Mouse (Mus musculus) neural tube, embryonic 12.5 days (tissue): Measurements from ENCODE around the gene Tas2r143. TPM values are rescaled to one million over a fixed set of nuclear protein-coding genes. Genes with fewer than 3 reads are reported as not detected.
A peak's percentile ranks its signal among the peaks of the same experiment; 100 is the strongest.

Experiments
- ATAC-seq: fragments of 200-750 bp; cut with Nextera tagmentation; 2 replicates; pipeline ENCODE4 v1.8.0; 2017; ENCODE audit warnings: low read depth, mild to moderate bottlenecking, moderate TSS enrichment, moderate library complexity; ENCODE audit not compliant: low FRiP score
- H3K27ac ChIP-seq: fragments of 300-500 bp; sonication (generic); 2 replicates; pipeline ENCODE4 v1.5.1; 2016
- H3K27me3 ChIP-seq: fragments of 300-500 bp; sonication (generic); replicated peaks from 2 replicates; pipeline ENCODE4 v1.6.1; 2016; ENCODE audit warnings: mild to moderate bottlenecking
- H3K36me3 ChIP-seq: fragments of 300-500 bp; sonication (generic); 2 replicates; pipeline ENCODE4 v1.6.1; 2016; ENCODE audit warnings: mild to moderate bottlenecking
- H3K4me1 ChIP-seq: fragments of 300-500 bp; sonication (generic); 2 replicates; pipeline ENCODE4 v1.6.1; 2016
- H3K4me2 ChIP-seq: fragments of 300-500 bp; sonication (generic); replicated peaks from 2 replicates; pipeline ENCODE4 v1.6.1; 2016; ENCODE audit warnings: mild to moderate bottlenecking
- H3K4me3 ChIP-seq: fragments of 300-500 bp; sonication (generic); 2 replicates; pipeline ENCODE4 v1.5.1; 2016
- H3K9ac ChIP-seq: fragments of 300-500 bp; sonication (generic); 2 replicates; pipeline ENCODE4 v1.6.1; 2016; ENCODE audit warnings: mild to moderate bottlenecking
- H3K9me3 ChIP-seq: fragments of 300-500 bp; sonication (generic); 2 replicates; pipeline ENCODE4 v1.6.1; 2016; ENCODE audit warnings: mild to moderate bottlenecking
- whole genome bisulfite sequencing: fragments of 180-500 bp; shearing (Covaris S2); methylation state at CpG from one replicate; pipeline ENCODE4 v1.1.7; 2016; 5-methylcytosine and 5-hydroxymethylcytosine counted together
- polyA plus RNA-seq: library from polyadenylated mRNA; unstranded; fragments of >200 nt; fragmentation: Nextera tagmentation; extraction: Ambion mirVana; gene quantifications from 2 replicates; pipeline ENCODE4 v1.2.1, GENCODE M21; 2016

The Tas2r143 gene
- not detected in 2 replicates for polyA plus RNA-seq

- no peak within 1 kb of the TSS for H3K9ac ChIP-seq
- H3K4me1 ChIP-seq = no peaks in the 10 kb centered on the region
- no peak within 1 kb of the TSS for H3K27ac ChIP-seq
- H3K4me2 ChIP-seq = no peak within 1 kb of the TSS
- ATAC-seq = no peak
- H3K4me3 ChIP-seq = no peak within 1 kb of the TSS
- H3K27me3 ChIP-seq = no peaks in the 10 kb centered on the region
- WGBS = 78% methylated on average over 1 of the region's 1 CpGs
- no peaks in the 10 kb centered on the region for H3K9me3 ChIP-seq
- H3K36me3 ChIP-seq = no peaks in the 10 kb centered on the region
Observed at GRCm38 (mm10) chr6:42399938-42400337, at the start of gene Tas2r143. Gene Tas2r143 (plus strand): TSS chr6:42400238.

- H3K9ac ChIP-seq = peak overlapping the region; percentile 88
- no peak overlapping the region for H3K27ac ChIP-seq
- H3K4me3 ChIP-seq = peak overlapping the region; percentile 74
- H3K9me3 ChIP-seq = no peaks in the 10 kb centered on the region
- peaks cover 33% of the 10 kb centered on the region for H3K4me1 ChIP-seq
- 42% methylated on average over 13 of the region's 13 CpGs for whole genome bisulfite sequencing
- peaks cover 16% of the 10 kb centered on the region for H3K36me3 ChIP-seq
- H3K4me2 ChIP-seq = peak overlapping the region; percentile 91
- no peak for ATAC-seq
- no peaks in the 10 kb centered on the region for H3K27me3 ChIP-seq
Observed at GRCm38 (mm10) chr6:42350968-42351775, 48.9 kb upstream of the Tas2r143 start.

- H3K4me2 ChIP-seq = peak overlapping the region; percentile 91
- no peak overlapping the region for H3K27ac ChIP-seq
- H3K27me3 ChIP-seq = no peaks in the 10 kb centered on the region
- H3K4me1 ChIP-seq = peaks cover 33% of the 10 kb centered on the region
- H3K36me3 ChIP-seq = peaks cover 23% of the 10 kb centered on the region
- ATAC-seq = no peak
- H3K4me3 ChIP-seq = no peak overlapping the region
- H3K9me3 ChIP-seq = no peaks in the 10 kb centered on the region
- 90% methylated on average over 7 of the region's 7 CpGs for WGBS
- H3K9ac ChIP-seq = no peak overlapping the region
Observed at GRCm38 (mm10) chr6:42351776-42352485, 48.1 kb upstream of the Tas2r143 start.

- whole genome bisulfite sequencing = 98% methylated on average over 1 of the region's 1 CpGs
- peaks cover 33% of the 10 kb centered on the region for H3K4me1 ChIP-seq
- H3K4me3 ChIP-seq = no peak overlapping the region
- no peak overlapping the region for H3K4me2 ChIP-seq
- no peak for ATAC-seq
- peaks cover 28% of the 10 kb centered on the region for H3K36me3 ChIP-seq
- no peaks in the 10 kb centered on the region for H3K27me3 ChIP-seq
- H3K9ac ChIP-seq = no peak overlapping the region
- no peak overlapping the region for H3K27ac ChIP-seq
- no peaks in the 10 kb centered on the region for H3K9me3 ChIP-seq
Observed at GRCm38 (mm10) chr6:42352486-42352846, 47.6 kb upstream of the Tas2r143 start.

GRCm38 (mm10) chr6:42353180-42353579 is 46.9 kb upstream of the Tas2r143 start:
- Histone ChIP-seq H3K4me2 (no peak overlapping the region), H3K9me3 (no peaks in the 10 kb centered on the region), H3K4me3 (no peak overlapping the region), H3K9ac (no peak overlapping the region), H3K36me3 (peaks cover 35% of the 10 kb centered on the region), H3K4me1 (peaks cover 33% of the 10 kb centered on the region), H3K27me3 (no peaks in the 10 kb centered on the region), H3K27ac (no peak overlapping the region)
- WGBS = 84% methylated on average over 8 of the region's 8 CpGs
- no peak for ATAC-seq

- no peak overlapping the region for H3K9ac ChIP-seq
- no peak overlapping the region for H3K27ac ChIP-seq
- no peaks in the 10 kb centered on the region for H3K27me3 ChIP-seq
- WGBS = 67% methylated on average over 11 of the region's 11 CpGs
- no peak overlapping the region for H3K4me3 ChIP-seq
- H3K9me3 ChIP-seq = no peaks in the 10 kb centered on the region
- no peak overlapping the region for H3K4me2 ChIP-seq
- no peak for ATAC-seq
- H3K36me3 ChIP-seq = peaks cover 47% of the 10 kb centered on the region
- H3K4me1 ChIP-seq = peaks cover 33% of the 10 kb centered on the region
Observed at GRCm38 (mm10) chr6:42354076-42355019, 45.7 kb upstream of the Tas2r143 start.

GRCm38 (mm10) chr6:42355366-42355765 is 44.7 kb upstream of the Tas2r143 start:
- no peak overlapping the region for H3K9ac ChIP-seq
- H3K4me3 ChIP-seq = no peak overlapping the region
- H3K9me3 ChIP-seq = no peaks in the 10 kb centered on the region
- WGBS = 97% methylated on average over 6 of the region's 6 CpGs
- no peaks in the 10 kb centered on the region for H3K27me3 ChIP-seq
- H3K27ac ChIP-seq = no peak overlapping the region
- H3K36me3 ChIP-seq = peaks cover 57% of the 10 kb centered on the region
- H3K4me1 ChIP-seq = peaks cover 33% of the 10 kb centered on the region
- ATAC-seq = no peak
- H3K4me2 ChIP-seq = no peak overlapping the region

- no peaks in the 10 kb centered on the region for H3K27me3 ChIP-seq
- peaks cover 28% of the 10 kb centered on the region for H3K4me1 ChIP-seq
- H3K27ac ChIP-seq = no peak overlapping the region
- ATAC-seq = no peak
- H3K36me3 ChIP-seq = peaks cover 59% of the 10 kb centered on the region
- no peak overlapping the region for H3K4me3 ChIP-seq
- no peak overlapping the region for H3K4me2 ChIP-seq
- no peaks in the 10 kb centered on the region for H3K9me3 ChIP-seq
- WGBS = 95% methylated on average over 13 of the region's 13 CpGs
- H3K9ac ChIP-seq = no peak overlapping the region
Observed at GRCm38 (mm10) chr6:42355794-42356600, 44.0 kb upstream of the Tas2r143 start.

- WGBS = 93% methylated on average over 5 of the region's 5 CpGs
- Histone ChIP-seq H3K9ac (no peak overlapping the region), H3K4me1 (peaks cover 18% of the 10 kb centered on the region), H3K27ac (no peak overlapping the region), H3K4me3 (no peak overlapping the region), H3K9me3 (no peaks in the 10 kb centered on the region), H3K27me3 (no peaks in the 10 kb centered on the region), H3K4me2 (no peak overlapping the region), H3K36me3 (peaks cover 56% of the 10 kb centered on the region)
- no peak for ATAC-seq
Observed at GRCm38 (mm10) chr6:42356913-42357312, 43.1 kb upstream of the Tas2r143 start.

GRCm38 (mm10) chr6:42357901-42358300 is 42.1 kb upstream of the Tas2r143 start:
- Histone ChIP-seq H3K4me3 (no peak overlapping the region), H3K36me3 (peaks cover 56% of the 10 kb centered on the region), H3K27me3 (no peaks in the 10 kb centered on the region), H3K27ac (no peak overlapping the region), H3K9me3 (no peaks in the 10 kb centered on the region), H3K4me2 (no peak overlapping the region), H3K9ac (no peak overlapping the region), H3K4me1 (peaks cover 18% of the 10 kb centered on the region)
- 42% methylated on average over 6 of the region's 6 CpGs for WGBS
- ATAC-seq = no peak

- Histone ChIP-seq H3K4me1 (peaks cover 8% of the 10 kb centered on the region), H3K36me3 (peaks cover 53% of the 10 kb centered on the region), H3K4me2 (no peak overlapping the region), H3K27ac (no peak overlapping the region), H3K27me3 (no peaks in the 10 kb centered on the region), H3K9ac (no peak overlapping the region), H3K4me3 (no peak overlapping the region), H3K9me3 (no peaks in the 10 kb centered on the region)
- 93% methylated on average over 12 of the region's 12 CpGs for WGBS
- no peak for ATAC-seq
Observed at GRCm38 (mm10) chr6:42358901-42359300, 41.1 kb upstream of the Tas2r143 start.
